Mouse (Mus musculus) G1E-ER4 (cell line): ENCODE data around the gene Grm5. TPM values are rescaled to one million over a fixed set of nuclear protein-coding genes. Genes with fewer than 3 reads are reported as not detected.

Experiments
- GATA1 ChIP-seq: IDR thresholded peaks from one replicate; pipeline ENCODE4 v1.8.0; 2012; ENCODE audit warnings: low read length, inconsistent platforms
- polyA plus RNA-seq: library from polyadenylated mRNA; stranded (reverse); fragments of >175 nt; gene quantifications from 2 replicates; pipeline ENCODE4 v1.2.3, GENCODE M21; 2012

Gene Grm5
- polyA plus RNA-seq, 1 experiment, result not detected

- no peak for TF ChIP-seq GATA1
These were observed 205.0 kb downstream of the Grm5 start for GRCm38 (mm10) chr7:87788963-87789362.

GRCm38 (mm10) chr7:87793896-87794295 lies 209.9 kb downstream of the Grm5 start:
- TF ChIP-seq GATA1, result no peak

GRCm38 (mm10) chr7:87824898-87825297 lies 240.9 kb downstream of the Grm5 start:
- no peak for TF ChIP-seq GATA1

- no peak for TF ChIP-seq GATA1
These were observed 250.7 kb downstream of the Grm5 start for GRCm38 (mm10) chr7:87834669-87835068.

GRCm38 (mm10) chr7:87838579-87838978 lies 254.6 kb downstream of the Grm5 start:
- TF ChIP-seq GATA1, result no peak

- TF ChIP-seq GATA1, result no peak
These were observed 259.5 kb downstream of the Grm5 start for GRCm38 (mm10) chr7:87843496-87843895.

- no peak for TF ChIP-seq GATA1
These were observed 262.1 kb downstream of the Grm5 start for GRCm38 (mm10) chr7:87846082-87846481.

GRCm38 (mm10) chr7:87925956-87926355 lies 342.0 kb downstream of the Grm5 start:
- TF ChIP-seq GATA1, result no peak

GRCm38 (mm10) chr7:87937415-87937814 lies 353.4 kb downstream of the Grm5 start:
- TF ChIP-seq GATA1, result no peak

GRCm38 (mm10) chr7:87938265-87938664 lies 354.3 kb downstream of the Grm5 start:
- no peak for TF ChIP-seq GATA1

GRCm38 (mm10) chr7:87950205-87950604 lies 366.2 kb downstream of the Grm5 start:
- TF ChIP-seq GATA1, result no peak

- no peak for TF ChIP-seq GATA1
These were observed 389.2 kb downstream of the Grm5 start for GRCm38 (mm10) chr7:87973216-87973615.

GRCm38 (mm10) chr7:87975041-87975440 lies 391.1 kb downstream of the Grm5 start:
- no peak for TF ChIP-seq GATA1

- no peak for TF ChIP-seq GATA1
These were observed 399.5 kb downstream of the Grm5 start for GRCm38 (mm10) chr7:87983494-87983893.

- no peak for TF ChIP-seq GATA1
These were observed 430.5 kb downstream of the Grm5 start for GRCm38 (mm10) chr7:88014451-88014850.

GRCm38 (mm10) chr7:88027411-88028132 lies 443.6 kb downstream of the Grm5 start:
- TF ChIP-seq GATA1, result no peak

- no peak for TF ChIP-seq GATA1
These were observed 463.4 kb downstream of the Grm5 start for GRCm38 (mm10) chr7:88047366-88047765.
